Mouse (Mus musculus) heart, embryonic 10.5 days (tissue): ENCODE measurements at regions not wholly inside any gene's neighbourhood (a gene's known extent, or its start where the extent isn't known, plus 50 kb on each side); places are given as distances from the start of the nearest gene placed in this dataset.
"Not testable (repeated sequence)": the region's sequence is repeated elsewhere in the genome, so short reads cannot be mapped to it uniquely, and the experiment has no call there.

Source experiments
- DNase-seq: peaks from one replicate; pipeline ENCODE4 v3.0.0-alpha.2; 2017; ENCODE audit warnings: low spot score
- H3K27ac ChIP-seq: fragments of 300-500 bp; sonication (generic); 2 replicates; pipeline ENCODE4 v1.5.1; 2016; ENCODE audit warnings: mild to moderate bottlenecking
- H3K27me3 ChIP-seq: fragments of 300-500 bp; sonication (generic); 2 replicates; pipeline ENCODE4 v1.6.1; 2016; ENCODE audit warnings: mild to moderate bottlenecking; ENCODE audit not compliant: poor library complexity, insufficient read depth, severe bottlenecking
- H3K36me3 ChIP-seq: fragments of 300-500 bp; sonication (generic); 2 replicates; pipeline ENCODE4 v1.6.1; 2016; ENCODE audit warnings: mild to moderate bottlenecking, moderate library complexity
- H3K4me1 ChIP-seq: fragments of 300-500 bp; sonication (generic); 2 replicates; pipeline ENCODE4 v1.6.1; 2016; ENCODE audit warnings: mild to moderate bottlenecking
- H3K4me3 ChIP-seq: fragments of 300-500 bp; sonication (generic); 2 replicates; pipeline ENCODE4 v1.5.1; 2016; ENCODE audit warnings: mild to moderate bottlenecking, moderate library complexity
- H3K9me3 ChIP-seq: fragments of 300-500 bp; sonication (generic); 2 replicates; pipeline ENCODE4 v1.6.1; 2016; ENCODE audit warnings: mild to moderate bottlenecking, moderate library complexity
- WGBS: fragments of 180-500 bp; shearing (Covaris S2); methylation state at CpG from one replicate; pipeline ENCODE4 v1.1.7; 2016; 5-methylcytosine and 5-hydroxymethylcytosine counted together

GRCm38 (mm10) chr2:85280580-85280979, 58.5 kb downstream of the Olfr987 start:
- 48% methylated on average over 2 of the region's 2 CpGs for WGBS
- Histone ChIP-seq H3K36me3 (no peaks in the 10 kb centered on the region), H3K9me3 (no peaks in the 10 kb centered on the region), H3K4me1 (peaks cover 4% of the 10 kb centered on the region; the same call in 1 of the 2 replicates), H3K27ac (no peak overlapping the region), H3K27me3 (no peaks in the 10 kb centered on the region), H3K4me3 (no peak overlapping the region)
- no peak for DNase-seq

GRCm38 (mm10) chr2:85278128-85278527, 61.0 kb downstream of the Olfr987 start:
- H3K36me3 ChIP-seq, result no peaks in the 10 kb centered on the region
- WGBS, result 74% methylated on average over 3 of the region's 3 CpGs
- no peaks in the 10 kb centered on the region for H3K4me1 ChIP-seq
- H3K27ac ChIP-seq, result no peak overlapping the region
- DNase-seq, result no peak
- H3K4me3 ChIP-seq, result no peak overlapping the region
- no peaks in the 10 kb centered on the region for H3K9me3 ChIP-seq
- H3K27me3 ChIP-seq, result no peaks in the 10 kb centered on the region

GRCm38 (mm10) chr2:85277433-85277832, 61.7 kb downstream of the Olfr987 start:
- Histone ChIP-seq H3K9me3 (no peaks in the 10 kb centered on the region), H3K4me1 (no peaks in the 10 kb centered on the region), H3K27me3 (no peaks in the 10 kb centered on the region), H3K27ac (no peak overlapping the region), H3K36me3 (no peaks in the 10 kb centered on the region), H3K4me3 (no peak overlapping the region)
- 87% methylated on average over 1 of the region's 1 CpGs for WGBS
- DNase-seq, result no peak

- not testable (repeated sequence) for DNase-seq, H3K27me3 ChIP-seq, H3K4me3 ChIP-seq, H3K27ac ChIP-seq, H3K4me1 ChIP-seq, H3K36me3 ChIP-seq, H3K9me3 ChIP-seq
- 88% methylated on average over 14 of the region's 14 CpGs for whole genome bisulfite sequencing
Observed at GRCm38 (mm10) chr2:85266813-85267212, 69.8 kb upstream of the Lrrc55 start.

- Histone ChIP-seq H3K4me1 (no peaks in the 10 kb centered on the region), H3K4me3 (no peak overlapping the region), H3K9me3 (no peaks in the 10 kb centered on the region), H3K36me3 (no peaks in the 10 kb centered on the region), H3K27ac (no peak overlapping the region), H3K27me3 (no peaks in the 10 kb centered on the region)
- DNase-seq, result no peak
Observed at GRCm38 (mm10) chr2:85265667-85266066, 68.7 kb upstream of the Lrrc55 start.

- Histone ChIP-seq H3K27me3 (no peaks in the 10 kb centered on the region), H3K4me3 (no peak overlapping the region), H3K4me1 (no peaks in the 10 kb centered on the region), H3K27ac (no peak overlapping the region), H3K36me3 (no peaks in the 10 kb centered on the region), H3K9me3 (no peaks in the 10 kb centered on the region)
- no peak for DNase-seq
- WGBS, result 60% methylated on average over 2 of the region's 2 CpGs
Observed at GRCm38 (mm10) chr2:85265037-85265524, 68.1 kb upstream of the Lrrc55 start.

GRCm38 (mm10) chr2:85257356-85257755, 60.4 kb upstream of the Lrrc55 start:
- DNase-seq, result no peak
- Histone ChIP-seq H3K4me3 (no peak overlapping the region), H3K27ac (no peak overlapping the region), H3K36me3 (no peaks in the 10 kb centered on the region), H3K4me1 (peaks cover 11% of the 10 kb centered on the region), H3K27me3 (no peaks in the 10 kb centered on the region), H3K9me3 (no peaks in the 10 kb centered on the region)
- 70% methylated on average over 3 of the region's 3 CpGs for WGBS

- H3K27me3 ChIP-seq, result no peaks in the 10 kb centered on the region
- H3K9me3 ChIP-seq, result no peaks in the 10 kb centered on the region
- no peak overlapping the region for H3K4me3 ChIP-seq
- H3K27ac ChIP-seq, result no peak overlapping the region
- DNase-seq, result no peak
- 68% methylated on average over 2 of the region's 2 CpGs for WGBS
- H3K4me1 ChIP-seq, result peaks cover 15% of the 10 kb centered on the region
- no peaks in the 10 kb centered on the region for H3K36me3 ChIP-seq
Observed at GRCm38 (mm10) chr2:85255610-85256009, 58.6 kb upstream of the Lrrc55 start.

- H3K4me1 ChIP-seq, result peaks cover 20% of the 10 kb centered on the region
- H3K4me3 ChIP-seq, result peak overlapping the region; percentile 26; the same call in 1 of the 2 replicates
- peak overlapping the region; percentile 82 for H3K27ac ChIP-seq
- DNase-seq, result no peak
- H3K27me3 ChIP-seq, result no peaks in the 10 kb centered on the region
- WGBS, result 39% methylated on average over 16 of the region's 16 CpGs
- H3K36me3 ChIP-seq, result no peaks in the 10 kb centered on the region
- no peaks in the 10 kb centered on the region for H3K9me3 ChIP-seq
Observed at GRCm38 (mm10) chr2:85252343-85253285, 55.6 kb upstream of the Lrrc55 start.

- no peak overlapping the region for H3K27ac ChIP-seq
- H3K4me3 ChIP-seq, result no peak overlapping the region
- H3K9me3 ChIP-seq, result no peaks in the 10 kb centered on the region
- WGBS, result 76% methylated on average over 10 of the region's 10 CpGs
- H3K4me1 ChIP-seq, result peaks cover 20% of the 10 kb centered on the region
- no peak for DNase-seq
- no peaks in the 10 kb centered on the region for H3K36me3 ChIP-seq
- no peaks in the 10 kb centered on the region for H3K27me3 ChIP-seq
Observed at GRCm38 (mm10) chr2:85250026-85250560, 53.1 kb upstream of the Lrrc55 start.
